Mouse (Mus musculus): ENCODE measurements around the gene Tcerg1l. TPM values are rescaled to one million over a fixed set of nuclear protein-coding genes. Genes with fewer than 3 reads are reported as not detected.

The Tcerg1l gene
- polyA plus RNA-seq, 1 experiment from 2014 or later: 1.0 TPM

GRCm38 (mm10) chr7:138338451-138338850, 59.1 kb downstream of the Tcerg1l start:
- H3K4me3 ChIP-seq: no peak overlapping the region
- WGBS: 82% methylated on average over 4 of the region's 4 CpGs
- H3K27ac ChIP-seq: no peak overlapping the region
- DNase-seq (ENCODE audit: extremely low spot score, low spot score): no peak
- H3K4me1 ChIP-seq: 0 out of 2 replicates have a peak, but pooled peaks cover 4% of the 10 kb centered on the region
- H3K9me3 ChIP-seq: no peaks in the 10 kb centered on the region
- H3K27me3 ChIP-seq (ENCODE audit: poor library complexity, severe bottlenecking): no peaks in the 10 kb centered on the region
- H3K36me3 ChIP-seq (replicated peaks): no peaks in the 10 kb centered on the region

GRCm38 (mm10) chr7:138337946-138338345, 59.6 kb downstream of the Tcerg1l start:
- no peak overlapping the region for H3K27ac ChIP-seq
- no peak overlapping the region for H3K4me3 ChIP-seq
- 0 out of 2 replicates have a peak, but pooled peaks cover 4% of the 10 kb centered on the region for H3K4me1 ChIP-seq
- no peaks in the 10 kb centered on the region for H3K27me3 ChIP-seq (ENCODE audit: poor library complexity, severe bottlenecking)
- DNase-seq (ENCODE audit: extremely low spot score, low spot score): no peak
- no peaks in the 10 kb centered on the region for H3K9me3 ChIP-seq
- H3K36me3 ChIP-seq (replicated peaks): no peaks in the 10 kb centered on the region
- 55% methylated on average over 5 of the region's 5 CpGs for WGBS

- Histone ChIP-seq H3K9me3 (no peaks in the 10 kb centered on the region), H3K27me3 (ENCODE audit: poor library complexity, severe bottlenecking) (no peaks in the 10 kb centered on the region), H3K4me1 (no peaks in the 10 kb centered on the region), H3K4me3 (no peak overlapping the region), H3K36me3 (replicated peaks) (no peaks in the 10 kb centered on the region), H3K27ac (no peak overlapping the region)
- DNase-seq (ENCODE audit: extremely low spot score, low spot score): no peak
- WGBS: 97% methylated on average over 4 of the region's 4 CpGs
These were observed 64.9 kb downstream of the Tcerg1l start for GRCm38 (mm10) chr7:138332504-138333168.

DNA sequence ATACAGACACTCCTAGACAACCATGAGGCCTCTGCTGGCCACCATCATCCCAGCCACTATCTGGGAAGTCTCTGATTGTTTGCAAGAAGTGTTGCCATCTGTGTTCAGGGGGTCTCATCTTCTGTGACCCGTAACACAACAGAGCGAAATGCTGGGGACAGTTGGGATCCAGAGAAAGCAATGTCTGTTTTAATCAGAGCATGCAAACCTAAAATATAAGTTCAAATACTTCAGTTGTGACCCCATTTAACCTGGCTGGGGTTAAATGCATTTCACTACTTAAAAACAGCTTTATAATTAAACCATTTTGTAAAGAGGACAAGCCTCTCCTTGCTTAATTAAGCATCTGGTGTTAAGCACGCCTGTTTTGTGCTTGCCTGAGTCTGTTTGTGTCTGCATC, 66.3 kb downstream of the Tcerg1l start:
- Histone ChIP-seq H3K27ac (no peak overlapping the region), H3K36me3 (replicated peaks) (no peaks in the 10 kb centered on the region), H3K4me3 (no peak overlapping the region), H3K4me1 (peaks cover 8% of the 10 kb centered on the region), H3K27me3 (ENCODE audit: poor library complexity, severe bottlenecking) (no peaks in the 10 kb centered on the region), H3K9me3 (no peaks in the 10 kb centered on the region)
- DNase-seq (ENCODE audit: extremely low spot score, low spot score): no peak
- 81% methylated on average over 3 of the region's 3 CpGs for WGBS

DNA sequence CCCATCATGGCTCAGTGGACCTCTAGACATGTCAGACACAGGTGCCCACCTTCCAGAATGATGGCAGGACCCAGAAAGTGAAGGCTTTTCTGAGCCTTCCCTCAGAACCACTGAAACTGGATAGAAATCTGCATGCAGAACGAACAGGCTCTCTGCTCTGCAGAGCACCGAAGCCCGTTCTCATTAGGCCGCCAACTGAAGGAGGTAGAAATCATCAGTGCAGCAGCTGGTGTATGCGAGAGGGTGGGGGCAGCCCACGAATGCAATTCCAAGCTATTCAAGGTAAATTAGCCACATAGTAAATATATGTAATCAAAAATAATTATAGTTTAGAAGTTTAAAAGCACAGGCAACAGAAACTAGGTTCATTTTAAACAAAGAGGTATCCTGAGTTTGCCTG, 68.9 kb downstream of the Tcerg1l start:
- peaks cover 8% of the 10 kb centered on the region for H3K4me1 ChIP-seq
- no peaks in the 10 kb centered on the region for H3K27me3 ChIP-seq (ENCODE audit: poor library complexity, severe bottlenecking)
- no peak overlapping the region for H3K4me3 ChIP-seq
- 87% methylated on average over 6 of the region's 6 CpGs for WGBS
- H3K9me3 ChIP-seq: no peaks in the 10 kb centered on the region
- no peak for DNase-seq (ENCODE audit: extremely low spot score, low spot score)
- no peaks in the 10 kb centered on the region for H3K36me3 ChIP-seq (replicated peaks)
- no peak overlapping the region for H3K27ac ChIP-seq

DNA sequence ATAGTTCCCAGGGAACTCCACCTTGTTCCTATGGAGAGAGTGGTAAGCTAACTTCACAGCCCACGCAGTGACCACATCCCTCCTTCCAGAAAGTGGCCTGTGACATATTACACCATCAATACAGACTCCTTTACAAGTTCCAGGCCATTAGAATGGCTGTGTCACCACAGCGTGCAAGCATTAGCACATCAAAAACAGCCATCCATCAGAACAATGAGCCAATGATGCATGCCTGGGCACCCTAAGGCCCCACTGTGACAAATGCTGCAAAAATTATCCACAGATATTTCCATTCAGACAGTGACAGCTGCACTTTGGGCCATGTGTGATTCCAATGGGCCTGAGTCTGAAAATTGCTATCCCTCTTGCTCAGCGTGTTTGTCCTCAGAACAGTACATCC, 70.8 kb downstream of the Tcerg1l start:
- no peaks in the 10 kb centered on the region for H3K27me3 ChIP-seq (ENCODE audit: poor library complexity, severe bottlenecking)
- no peak overlapping the region for H3K4me3 ChIP-seq
- H3K36me3 ChIP-seq (replicated peaks): no peaks in the 10 kb centered on the region
- H3K4me1 ChIP-seq: peaks cover 12% of the 10 kb centered on the region
- H3K27ac ChIP-seq: no peak overlapping the region
- WGBS: 71% methylated on average over 3 of the region's 3 CpGs
- no peak for DNase-seq (ENCODE audit: extremely low spot score, low spot score)
- no peaks in the 10 kb centered on the region for H3K9me3 ChIP-seq

DNA sequence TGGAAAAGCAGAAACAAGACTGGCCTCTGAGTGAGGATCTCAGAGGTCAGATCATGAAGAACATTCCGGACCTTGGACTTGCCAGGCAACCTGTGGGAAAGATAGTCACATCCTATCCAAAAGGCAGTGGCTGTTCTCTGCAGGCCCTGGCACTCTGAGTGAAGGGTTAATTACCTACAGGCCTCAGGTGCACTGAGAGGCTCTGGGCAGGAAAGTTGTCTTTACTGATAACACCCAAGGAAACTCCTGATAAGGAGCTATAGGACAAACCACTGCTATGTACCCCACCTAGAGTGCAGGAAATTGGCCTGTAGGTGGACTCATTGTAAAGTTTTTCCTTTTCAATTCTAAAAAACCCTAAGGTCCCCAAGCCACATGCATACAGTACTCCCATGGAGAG, 83.8 kb downstream of the Tcerg1l start:
- no peak overlapping the region for H3K4me3 ChIP-seq
- no peaks in the 10 kb centered on the region for H3K9me3 ChIP-seq
- H3K27ac ChIP-seq: no peak overlapping the region
- no peaks in the 10 kb centered on the region for H3K27me3 ChIP-seq (ENCODE audit: poor library complexity, severe bottlenecking)
- 94% methylated on average over 1 of the region's 1 CpGs for WGBS
- H3K36me3 ChIP-seq (replicated peaks): no peaks in the 10 kb centered on the region
- DNase-seq (ENCODE audit: extremely low spot score, low spot score): no peak
- no peaks in the 10 kb centered on the region for H3K4me1 ChIP-seq

- Histone ChIP-seq H3K9me3 (no peaks in the 10 kb centered on the region), H3K27me3 (ENCODE audit: poor library complexity, severe bottlenecking) (no peaks in the 10 kb centered on the region), H3K4me1 (no peaks in the 10 kb centered on the region), H3K27ac (no peak overlapping the region), H3K36me3 (replicated peaks) (no peaks in the 10 kb centered on the region), H3K4me3 (no peak overlapping the region)
- WGBS: 87% methylated on average over 3 of the region's 3 CpGs
- DNase-seq (ENCODE audit: extremely low spot score, low spot score): no peak
These were observed 91.4 kb downstream of the Tcerg1l start for GRCm38 (mm10) chr7:138306126-138306525.

DNA sequence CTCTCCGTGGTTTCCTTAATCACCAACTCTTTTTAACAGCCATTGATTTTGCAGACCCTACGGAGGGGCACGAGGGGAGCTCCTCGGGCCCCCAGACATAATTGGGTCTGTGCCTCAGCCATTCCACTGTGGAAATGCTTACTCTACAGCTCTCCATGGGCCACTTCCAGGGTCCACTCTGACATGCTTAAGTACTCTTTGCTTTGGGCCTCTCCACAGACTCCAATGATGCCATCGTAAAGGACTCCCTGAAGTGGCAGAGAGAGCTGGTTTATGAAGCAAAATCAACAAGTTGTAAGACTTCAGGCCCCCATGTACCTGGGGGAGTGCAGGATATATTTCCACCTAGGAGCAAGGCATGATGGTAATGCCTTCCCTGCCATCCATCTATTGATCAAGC, 112.7 kb downstream of the Tcerg1l start:
- no peak for DNase-seq (ENCODE audit: extremely low spot score, low spot score)
- H3K36me3 ChIP-seq (replicated peaks): no peaks in the 10 kb centered on the region
- H3K27ac ChIP-seq: no peak overlapping the region
- no peaks in the 10 kb centered on the region for H3K4me1 ChIP-seq
- WGBS: 89% methylated on average over 5 of the region's 5 CpGs
- no peaks in the 10 kb centered on the region for H3K27me3 ChIP-seq (ENCODE audit: poor library complexity, severe bottlenecking)
- H3K4me3 ChIP-seq: no peak overlapping the region
- H3K9me3 ChIP-seq: no peaks in the 10 kb centered on the region

DNA sequence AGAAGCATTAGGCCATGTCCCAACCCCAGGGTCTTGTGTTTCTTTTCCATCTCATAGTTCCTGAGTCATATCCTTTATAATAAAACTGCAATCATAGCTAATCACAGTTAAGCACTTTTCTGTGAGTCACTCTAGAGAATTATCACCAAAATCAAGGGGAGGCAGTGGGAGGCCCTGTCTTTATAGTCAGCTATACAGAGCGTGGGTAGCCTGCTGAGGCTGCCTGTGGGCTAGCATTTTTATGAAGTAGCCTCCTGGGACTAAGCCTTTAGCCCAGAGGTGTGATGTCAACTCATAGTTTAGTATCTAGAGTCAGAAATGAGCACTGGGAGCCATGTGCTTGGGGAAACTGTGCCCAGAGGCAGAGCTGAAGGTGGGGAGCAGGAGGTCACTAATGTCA, 122.3 kb downstream of the Tcerg1l start:
- Histone ChIP-seq H3K4me3 (no peak overlapping the region), H3K4me1 (no peaks in the 10 kb centered on the region), H3K27me3 (ENCODE audit: poor library complexity, severe bottlenecking) (no peaks in the 10 kb centered on the region), H3K9me3 (no peaks in the 10 kb centered on the region), H3K27ac (no peak overlapping the region), H3K36me3 (replicated peaks) (no peaks in the 10 kb centered on the region)
- DNase-seq (ENCODE audit: extremely low spot score, low spot score): no peak
- 86% methylated on average over 1 of the region's 1 CpGs for WGBS

DNA sequence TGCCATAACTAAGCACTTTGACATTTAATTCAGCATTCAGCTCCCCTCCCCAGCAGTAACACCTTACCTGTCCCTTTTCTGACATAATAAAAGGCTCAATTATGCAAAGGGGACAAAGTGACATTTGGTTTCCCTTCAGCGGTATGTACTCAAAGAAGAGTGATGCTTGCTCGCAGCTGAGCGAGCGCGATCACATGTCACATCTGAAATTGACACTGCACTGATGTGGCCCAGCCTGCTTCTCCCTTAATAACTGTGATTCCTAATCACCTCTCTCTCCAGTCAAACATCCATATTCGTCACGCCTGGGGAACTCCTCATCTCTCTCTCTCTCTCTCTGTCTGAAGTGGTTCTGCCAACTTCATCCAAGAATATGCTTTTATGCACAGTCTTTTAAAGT, 126.2 kb downstream of the Tcerg1l start:
- H3K36me3 ChIP-seq (replicated peaks): no peaks in the 10 kb centered on the region
- H3K27ac ChIP-seq: no peak overlapping the region
- no peak for DNase-seq (ENCODE audit: extremely low spot score, low spot score)
- 90% methylated on average over 7 of the region's 7 CpGs for WGBS
- H3K9me3 ChIP-seq: no peaks in the 10 kb centered on the region
- peaks cover 10% of the 10 kb centered on the region for H3K4me1 ChIP-seq
- H3K27me3 ChIP-seq (ENCODE audit: poor library complexity, severe bottlenecking): no peaks in the 10 kb centered on the region
- no peak overlapping the region for H3K4me3 ChIP-seq

DNA sequence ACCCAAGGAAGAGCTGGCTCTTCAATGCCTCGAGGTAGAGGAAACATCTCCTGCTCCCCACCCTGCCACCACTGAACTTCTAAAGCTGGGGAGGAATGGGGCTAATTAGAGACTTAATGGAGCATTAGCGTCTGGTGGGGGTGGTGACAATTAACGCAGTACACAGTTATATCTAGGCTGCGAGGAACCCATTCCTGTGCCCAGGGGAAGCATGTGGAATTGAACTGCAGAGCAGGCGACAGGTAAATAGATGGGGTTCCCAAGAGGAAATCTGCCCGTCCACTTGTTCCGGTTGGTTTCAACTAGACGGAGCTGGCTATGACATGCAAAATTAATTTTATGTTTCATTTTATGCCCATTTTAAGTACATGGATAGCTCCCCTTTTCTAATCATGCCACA, 128.1 kb downstream of the Tcerg1l start:
- Histone ChIP-seq H3K4me1 (peaks cover 10% of the 10 kb centered on the region), H3K27me3 (ENCODE audit: poor library complexity, severe bottlenecking) (no peaks in the 10 kb centered on the region), H3K36me3 (replicated peaks) (no peaks in the 10 kb centered on the region), H3K27ac (no peak overlapping the region), H3K4me3 (no peak overlapping the region), H3K9me3 (no peaks in the 10 kb centered on the region)
- 85% methylated on average over 8 of the region's 8 CpGs for WGBS
- DNase-seq (ENCODE audit: extremely low spot score, low spot score): no peak

DNA sequence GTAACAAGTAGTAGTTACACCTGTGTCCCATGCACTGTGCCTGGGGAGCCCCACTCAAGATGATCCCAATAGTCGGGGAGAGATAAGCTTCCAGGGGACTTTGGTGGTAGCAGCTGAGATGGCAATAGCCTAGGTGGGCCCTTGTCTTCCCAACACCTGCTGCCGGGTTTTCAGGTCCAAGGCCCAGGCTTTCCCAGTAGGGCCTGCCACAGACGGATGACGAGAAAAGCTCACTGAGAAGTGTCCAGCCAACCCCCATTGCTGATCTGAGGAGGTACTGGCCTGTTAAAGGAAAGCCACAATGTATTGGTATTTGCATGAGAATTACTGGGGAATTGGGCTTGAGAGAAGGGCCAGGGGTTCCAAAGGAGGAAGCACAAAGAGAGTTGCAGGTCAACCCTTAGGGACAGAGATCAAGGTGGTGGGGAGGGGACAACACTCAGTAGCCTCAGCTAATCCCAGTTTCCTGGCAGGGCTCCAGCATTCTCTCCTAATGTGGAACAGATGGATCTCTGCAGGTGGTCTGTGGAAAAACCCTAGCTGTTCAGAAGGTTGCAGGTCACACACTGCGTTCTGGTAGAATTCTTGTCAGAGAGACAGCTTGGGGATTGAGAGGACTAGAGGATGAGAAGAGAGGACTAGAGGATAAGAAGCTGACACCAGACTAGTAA, 129.4 kb downstream of the Tcerg1l start:
- 63% methylated on average over 5 of the region's 5 CpGs for WGBS
- Histone ChIP-seq H3K4me1 (peaks cover 10% of the 10 kb centered on the region), H3K27ac (no peak overlapping the region), H3K36me3 (replicated peaks) (no peaks in the 10 kb centered on the region), H3K9me3 (no peaks in the 10 kb centered on the region), H3K4me3 (no peak overlapping the region), H3K27me3 (ENCODE audit: poor library complexity, severe bottlenecking) (no peaks in the 10 kb centered on the region)
- no peak for DNase-seq (ENCODE audit: extremely low spot score, low spot score)

All from forebrain, embryonic 10.5 days (tissue).